Mouse (Mus musculus) liver, adult 2 months (tissue): ENCODE measurements at regions not wholly inside any gene's neighbourhood (a gene's known extent, or its start where the extent isn't known, plus 50 kb on each side); places are given as distances from the start of the nearest gene placed in this dataset.

Source experiments
- CTCF ChIP-seq: fragments of 200-500 bp; IDR thresholded peaks from 2 replicates; pipeline ENCODE4 v1.5.1; 2011; ENCODE audit warnings: low read depth, low read length, control low read depth
- POLR2A ChIP-seq: fragments of 200-500 bp; IDR thresholded peaks from 2 replicates; pipeline ENCODE4 v1.6.1; 2011; ENCODE audit warnings: low read length, control low read depth; ENCODE audit not compliant: insufficient read depth; ENCODE audit errors: extremely low read depth

DNA sequence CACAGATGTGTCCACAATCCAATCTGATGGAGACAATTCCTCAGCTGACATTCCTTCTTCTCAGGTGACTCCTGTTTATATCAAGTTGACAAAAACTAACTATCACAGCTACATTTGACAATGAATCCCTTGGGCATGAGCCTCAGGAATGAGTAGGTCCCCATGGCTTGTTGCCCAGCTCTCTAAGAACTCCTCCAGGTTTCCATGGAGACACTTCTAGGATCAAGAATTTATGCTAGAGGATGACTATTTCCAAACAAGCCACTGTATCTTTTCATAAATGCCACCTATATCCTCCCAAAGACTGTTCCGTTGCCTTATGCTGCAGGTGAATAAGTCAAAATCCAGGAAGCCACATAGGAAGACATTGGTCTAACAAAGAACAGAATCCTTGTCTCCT is 104.3 kb downstream of the Ddx1 start:
- TF ChIP-seq POLR2A: no peak
- TF ChIP-seq CTCF: no peak
